Mouse (Mus musculus) cortical plate, adult 2 months (tissue): Measurements from ENCODE around the gene Atf5.

Source experiments
- CTCF ChIP-seq: fragments of 200-500 bp; IDR thresholded peaks from 2 replicates; pipeline ENCODE4 v1.5.1; 2011; ENCODE audit warnings: mild to moderate bottlenecking, control low read depth, low read length; ENCODE audit not compliant: insufficient read depth; ENCODE audit errors: extremely low read depth
- POLR2A ChIP-seq: fragments of 200-500 bp; IDR thresholded peaks from 2 replicates; pipeline ENCODE4 v1.6.1; 2011; ENCODE audit warnings: mild to moderate bottlenecking, low read length, control low read depth; ENCODE audit not compliant: insufficient read depth; ENCODE audit errors: extremely low read depth

- TF ChIP-seq CTCF, result no peak
- TF ChIP-seq POLR2A, result no peak
These were observed 39.9 kb upstream of the Atf5 start for GRCm38 (mm10) chr7:44856265-44856916.
